Mouse (Mus musculus) heart, postnatal 0 days (tissue): ENCODE measurements around the gene Cbx6.

Source experiments
- CTCF ChIP-seq: IDR thresholded peaks from 2 replicates; pipeline ENCODE4 v1.5.1; 2016; ENCODE audit warnings: antibody characterized with exemption, control low read depth, low read depth
- EP300 ChIP-seq: IDR thresholded peaks from 2 replicates; pipeline ENCODE4 v1.6.1; 2016; ENCODE audit warnings: antibody characterized with exemption, low read depth

- TF ChIP-seq CTCF: no peak
- no peak for TF ChIP-seq EP300
Measured at GRCm38 (mm10) chr15:79822265-79823199, 12.0 kb downstream of the Cbx6 start.
